Mouse (Mus musculus): ENCODE measurements around the gene Cdkl5. TPM values are rescaled to one million over a fixed set of nuclear protein-coding genes. Genes with fewer than 3 reads are reported as not detected.
A peak's percentile ranks its signal among the peaks of the same experiment; 100 is the strongest.

Cdkl5 gene
- polyA plus RNA-seq, 1 experiment = 7.8 TPM

GRCm38 (mm10) chrX:161018179-161018578 lies 23.7 kb upstream of the Cdkl5 start:
- TF ChIP-seq CTCF (IDR thresholded peaks at IDR 0.05; ENCODE audit: low read depth, low read length) (no peak), EP300 (IDR thresholded peaks at IDR 0.05; ENCODE audit: insufficient read depth, low read depth, low read length) (no peak), POLR2A (IDR thresholded peaks at IDR 0.05; ENCODE audit: insufficient read depth, low read length) (no peak)
- Histone ChIP-seq H3K9ac (ENCODE audit: low read depth, poor library complexity, severe bottlenecking) (no peak overlapping the region), H3K27me3 (ENCODE audit: control insufficient read depth, insufficient read depth, low read length, poor library complexity, severe bottlenecking) (no peaks in the 10 kb centered on the region), H3K4me3 (ENCODE audit: low read depth, low read length) (no peak overlapping the region), H3K36me3 (ENCODE audit: control insufficient read depth, insufficient read depth, low read length, poor library complexity, severe bottlenecking) (no peaks in the 10 kb centered on the region), H3K4me1 (ENCODE audit: control insufficient read depth, insufficient read depth, low read length) (no peaks in the 10 kb centered on the region), H3K9me3 (replicated peaks; ENCODE audit: control insufficient read depth, insufficient read depth, low read length, poor library complexity, severe bottlenecking) (no peaks in the 10 kb centered on the region), H3K27ac (ENCODE audit: insufficient read depth, low read length) (no peak overlapping the region)

- Histone ChIP-seq H3K9me3 (replicated peaks; ENCODE audit: control insufficient read depth, insufficient read depth, low read length, poor library complexity, severe bottlenecking) (no peaks in the 10 kb centered on the region), H3K4me1 (ENCODE audit: control insufficient read depth, insufficient read depth, low read length) (no peaks in the 10 kb centered on the region), H3K4me3 (ENCODE audit: low read depth, low read length) (no peak overlapping the region), H3K36me3 (ENCODE audit: control insufficient read depth, insufficient read depth, low read length, poor library complexity, severe bottlenecking) (no peaks in the 10 kb centered on the region), H3K27me3 (ENCODE audit: control insufficient read depth, insufficient read depth, low read length, poor library complexity, severe bottlenecking) (no peaks in the 10 kb centered on the region), H3K27ac (ENCODE audit: insufficient read depth, low read length) (no peak overlapping the region), H3K9ac (ENCODE audit: low read depth, poor library complexity, severe bottlenecking) (no peak overlapping the region)
- TF ChIP-seq CTCF (IDR thresholded peaks at IDR 0.05; ENCODE audit: low read depth, low read length) (no peak), POLR2A (IDR thresholded peaks at IDR 0.05; ENCODE audit: insufficient read depth, low read length) (no peak), EP300 (IDR thresholded peaks at IDR 0.05; ENCODE audit: insufficient read depth, low read depth, low read length) (no peak)
These were observed 11.8 kb upstream of the Cdkl5 start for GRCm38 (mm10) chrX:161006272-161006671.

- H3K9me3 ChIP-seq (replicated peaks; ENCODE audit: control insufficient read depth, insufficient read depth, low read length, poor library complexity, severe bottlenecking) = no peaks in the 10 kb centered on the region
- no peaks in the 10 kb centered on the region for H3K36me3 ChIP-seq (ENCODE audit: control insufficient read depth, insufficient read depth, low read length, poor library complexity, severe bottlenecking)
- no peak overlapping the region for H3K4me3 ChIP-seq (ENCODE audit: low read depth, low read length)
- H3K27me3 ChIP-seq (ENCODE audit: control insufficient read depth, insufficient read depth, low read length, poor library complexity, severe bottlenecking) = no peaks in the 10 kb centered on the region
- TF ChIP-seq POLR2A (IDR thresholded peaks at IDR 0.05; ENCODE audit: insufficient read depth, low read length) (no peak), EP300 (IDR thresholded peaks at IDR 0.05; ENCODE audit: insufficient read depth, low read depth, low read length) (no peak), CTCF (IDR thresholded peaks at IDR 0.05; ENCODE audit: low read depth, low read length) (no peak)
- no peaks in the 10 kb centered on the region for H3K4me1 ChIP-seq (ENCODE audit: control insufficient read depth, insufficient read depth, low read length)
- no peak overlapping the region for H3K27ac ChIP-seq (ENCODE audit: insufficient read depth, low read length)
- no peak overlapping the region for H3K9ac ChIP-seq (ENCODE audit: low read depth, poor library complexity, severe bottlenecking)
These were observed 1.5 kb upstream of the Cdkl5 start for GRCm38 (mm10) chrX:160996051-160996450.

GRCm38 (mm10) chrX:160995131-160995667 lies 695 bp upstream of the Cdkl5 start:
- H3K36me3 ChIP-seq (ENCODE audit: control insufficient read depth, insufficient read depth, low read length, poor library complexity, severe bottlenecking) = no peaks in the 10 kb centered on the region
- no peaks in the 10 kb centered on the region for H3K4me1 ChIP-seq (ENCODE audit: control insufficient read depth, insufficient read depth, low read length)
- no peak for TF ChIP-seq POLR2A (IDR thresholded peaks at IDR 0.05; ENCODE audit: insufficient read depth, low read length)
- no peak for TF ChIP-seq CTCF (IDR thresholded peaks at IDR 0.05; ENCODE audit: low read depth, low read length)
- TF ChIP-seq EP300 (IDR thresholded peaks at IDR 0.05; ENCODE audit: insufficient read depth, low read depth, low read length) = no peak
- no peak overlapping the region for H3K27ac ChIP-seq (ENCODE audit: insufficient read depth, low read length)
- H3K27me3 ChIP-seq (ENCODE audit: control insufficient read depth, insufficient read depth, low read length, poor library complexity, severe bottlenecking) = no peaks in the 10 kb centered on the region
- H3K4me3 ChIP-seq (ENCODE audit: low read depth, low read length) = peak overlapping the region; percentile 95
- peak overlapping the region; percentile 59; the same call in 1 of the 2 replicates for H3K9ac ChIP-seq (ENCODE audit: low read depth, poor library complexity, severe bottlenecking)
- no peaks in the 10 kb centered on the region for H3K9me3 ChIP-seq (replicated peaks; ENCODE audit: control insufficient read depth, insufficient read depth, low read length, poor library complexity, severe bottlenecking)

GRCm38 (mm10) chrX:160993749-160994539 lies 560 bp downstream of the Cdkl5 start:
- no peak overlapping the region for H3K27ac ChIP-seq (ENCODE audit: insufficient read depth, low read length)
- H3K4me3 ChIP-seq (ENCODE audit: low read depth, low read length) = peak overlapping the region; percentile 97
- peak overlapping the region; percentile 91 for H3K9ac ChIP-seq (ENCODE audit: low read depth, poor library complexity, severe bottlenecking)
- no peaks in the 10 kb centered on the region for H3K4me1 ChIP-seq (ENCODE audit: control insufficient read depth, insufficient read depth, low read length)
- no peaks in the 10 kb centered on the region for H3K27me3 ChIP-seq (ENCODE audit: control insufficient read depth, insufficient read depth, low read length, poor library complexity, severe bottlenecking)
- TF ChIP-seq POLR2A (IDR thresholded peaks at IDR 0.05; ENCODE audit: insufficient read depth, low read length) (no peak), EP300 (IDR thresholded peaks at IDR 0.05; ENCODE audit: insufficient read depth, low read depth, low read length) (no peak), CTCF (IDR thresholded peaks at IDR 0.05; ENCODE audit: low read depth, low read length) (no peak)
- H3K36me3 ChIP-seq (ENCODE audit: control insufficient read depth, insufficient read depth, low read length, poor library complexity, severe bottlenecking) = no peaks in the 10 kb centered on the region
- H3K9me3 ChIP-seq (replicated peaks; ENCODE audit: control insufficient read depth, insufficient read depth, low read length, poor library complexity, severe bottlenecking) = no peaks in the 10 kb centered on the region

- no peaks in the 10 kb centered on the region for H3K4me1 ChIP-seq (ENCODE audit: control insufficient read depth, insufficient read depth, low read length)
- no peaks in the 10 kb centered on the region for H3K9me3 ChIP-seq (replicated peaks; ENCODE audit: control insufficient read depth, insufficient read depth, low read length, poor library complexity, severe bottlenecking)
- TF ChIP-seq CTCF (IDR thresholded peaks at IDR 0.05; ENCODE audit: low read depth, low read length) (no peak), EP300 (IDR thresholded peaks at IDR 0.05; ENCODE audit: insufficient read depth, low read depth, low read length) (no peak), POLR2A (IDR thresholded peaks at IDR 0.05; ENCODE audit: insufficient read depth, low read length) (no peak)
- no peaks in the 10 kb centered on the region for H3K27me3 ChIP-seq (ENCODE audit: control insufficient read depth, insufficient read depth, low read length, poor library complexity, severe bottlenecking)
- H3K36me3 ChIP-seq (ENCODE audit: control insufficient read depth, insufficient read depth, low read length, poor library complexity, severe bottlenecking) = no peaks in the 10 kb centered on the region
- H3K27ac ChIP-seq (ENCODE audit: insufficient read depth, low read length) = no peak overlapping the region
- no peak overlapping the region for H3K4me3 ChIP-seq (ENCODE audit: low read depth, low read length)
- no peak overlapping the region for H3K9ac ChIP-seq (ENCODE audit: low read depth, poor library complexity, severe bottlenecking)
These were observed 1.8 kb downstream of the Cdkl5 start for GRCm38 (mm10) chrX:160992703-160993102.
